Mouse (Mus musculus) MEL (cell line): ENCODE measurements around the gene Sacs. TPM values are rescaled to one million over a fixed set of nuclear protein-coding genes. Genes with fewer than 3 reads are reported as not detected.

Experiments
- DNase-seq: peaks from one replicate; pipeline ENCODE4 v3.0.0; 2011; ENCODE audit warnings: low read depth, low spot score
- H3K27ac ChIP-seq: 2 replicates; pipeline ENCODE4 v1.5.1; 2012; ENCODE audit warnings: low read depth, mild to moderate bottlenecking, control low read depth, low read length, moderate library complexity; ENCODE audit not compliant: control insufficient read depth
- H3K27me3 ChIP-seq, 2 experiments: fragments of 150-350 bp in 1 of 2; sonication (generic) in 1 of 2; 2 replicates each; pipeline ENCODE4 v1.6.1; 2012; ENCODE audit warnings: low read length in 2 of 2, mild to moderate bottlenecking in 2 of 2, improper control_type of control experiment in 1 of 2, moderate library complexity in 1 of 2; ENCODE audit not compliant: insufficient read depth in 2 of 2, control insufficient read depth in 1 of 2
- H3K36me3 ChIP-seq, 2 experiments: 2 replicates each; pipeline ENCODE4 v1.6.1; 2012 to 2014; ENCODE audit warnings: low read length in 2 of 2, improper control_type of control experiment in 1 of 2, inconsistent platforms in 1 of 2, mild to moderate bottlenecking in 1 of 2; ENCODE audit not compliant: insufficient read depth in 2 of 2, control insufficient read depth in 1 of 2
- H3K4me1 ChIP-seq, 2 experiments: fragments of 150-350 bp in 1 of 2; sonication (generic) in 1 of 2; 2 replicates each; pipeline ENCODE4 v1.6.1; 2012; ENCODE audit warnings: low read length in 2 of 2, improper control_type of control experiment in 1 of 2, mild to moderate bottlenecking in 1 of 2; ENCODE audit not compliant: insufficient read depth in 2 of 2, control insufficient read depth in 1 of 2
- H3K4me3 ChIP-seq, 2 experiments: fragments of 150-350 bp in 1 of 2; sonication (generic) in 1 of 2; 2 replicates each; pipeline ENCODE4 v1.5.1; 2012; ENCODE audit warnings: low read depth in 2 of 2, low read length in 2 of 2, mild to moderate bottlenecking in 2 of 2, moderate library complexity in 2 of 2, control low read depth in 1 of 2, improper control_type of control experiment in 1 of 2; ENCODE audit not compliant: control insufficient read depth in 1 of 2, insufficient read depth in 1 of 2
- H3K79me2 ChIP-seq: 2 replicates; pipeline ENCODE4 v1.6.1; 2012; ENCODE audit warnings: mild to moderate bottlenecking, low read length, moderate library complexity; ENCODE audit not compliant: control insufficient read depth, poor library complexity, insufficient read depth
- H3K9ac ChIP-seq: 2 replicates; pipeline ENCODE4 v1.6.1; 2012; ENCODE audit warnings: low read depth, mild to moderate bottlenecking, control low read depth, low read length, moderate library complexity; ENCODE audit not compliant: control insufficient read depth, poor library complexity, severe bottlenecking
- H3K9me3 ChIP-seq: fragments of 150-350 bp; sonication (generic); replicated peaks from 2 replicates; pipeline ENCODE4 v1.6.1; 2012; ENCODE audit warnings: mild to moderate bottlenecking, low read length, improper control_type of control experiment, moderate library complexity; ENCODE audit not compliant: insufficient read depth
- CHD1 ChIP-seq: IDR thresholded peaks from 2 replicates; pipeline ENCODE4 v1.6.1; 2012; ENCODE audit warnings: low read depth, mild to moderate bottlenecking, inconsistent platforms, low read length, improper control_type of control experiment
- E2F4 ChIP-seq: IDR thresholded peaks from 2 replicates; pipeline ENCODE4 v1.6.1; 2011; ENCODE audit warnings: low read depth, low read length, improper control_type of control experiment, borderline replicate concordance
- ELF1 ChIP-seq: IDR thresholded peaks from 2 replicates; pipeline ENCODE4 v1.6.1; 2014; ENCODE audit warnings: low read depth, mild to moderate bottlenecking, inconsistent platforms, low read length, improper control_type of control experiment, moderate library complexity
- EP300 ChIP-seq, 2 experiments: IDR thresholded peaks; 2 replicates each; pipeline ENCODE4 v1.6.1; 2011; ENCODE audit warnings: improper control_type of control experiment in 2 of 2, low read length in 2 of 2, low read depth in 1 of 2, mild to moderate bottlenecking in 1 of 2
- GABPA ChIP-seq: IDR thresholded peaks from 2 replicates; pipeline ENCODE4 v1.6.1; 2012; ENCODE audit warnings: low read depth, mild to moderate bottlenecking, inconsistent platforms, low read length, improper control_type of control experiment, moderate library complexity
- GATA1 ChIP-seq: IDR thresholded peaks from 2 replicates; pipeline ENCODE4 v1.6.1; 2011; ENCODE audit warnings: low read depth, low read length, improper control_type of control experiment
- HCFC1 ChIP-seq: IDR thresholded peaks from 2 replicates; pipeline ENCODE4 v1.6.1; 2012; ENCODE audit warnings: low read depth, mild to moderate bottlenecking, inconsistent platforms, low read length, improper control_type of control experiment, moderate library complexity
- KAT2A ChIP-seq: conservative IDR thresholded peaks from 2 replicates; pipeline ENCODE4 v1.6.1; 2012; ENCODE audit warnings: low read depth, low read length, improper control_type of control experiment, inconsistent platforms
- MAX ChIP-seq: IDR thresholded peaks from 2 replicates; pipeline ENCODE4 v1.6.1; 2011; ENCODE audit warnings: low read length, improper control_type of control experiment
- MAZ ChIP-seq: IDR thresholded peaks from 2 replicates; pipeline ENCODE4 v1.6.1; 2012; ENCODE audit warnings: low read depth, mild to moderate bottlenecking, inconsistent platforms, low read length, improper control_type of control experiment
- MYC ChIP-seq: IDR thresholded peaks from 2 replicates; pipeline ENCODE4 v1.6.1; 2011; ENCODE audit warnings: low read depth, mild to moderate bottlenecking, low read length, improper control_type of control experiment, moderate library complexity
- NRF1 ChIP-seq: IDR thresholded peaks from 2 replicates; pipeline ENCODE4 v1.6.1; 2014; ENCODE audit warnings: low read depth, mild to moderate bottlenecking, inconsistent platforms, low read length, improper control_type of control experiment, moderate library complexity; ENCODE audit not compliant: poor library complexity, insufficient read depth, severe bottlenecking
- POLR2AphosphoS5 ChIP-seq: IDR thresholded peaks from 2 replicates; pipeline ENCODE4 v1.6.1; 2012; ENCODE audit warnings: low read depth, borderline replicate concordance, mild to moderate bottlenecking, inconsistent platforms, low read length, moderate library complexity, mixed read lengths
- RAD21 ChIP-seq: IDR thresholded peaks from 2 replicates; pipeline ENCODE4 v1.6.1; 2011; ENCODE audit warnings: mild to moderate bottlenecking, low read depth, low read length, improper control_type of control experiment
- RCOR1 ChIP-seq: IDR thresholded peaks from 2 replicates; pipeline ENCODE4 v1.6.1; 2012; ENCODE audit warnings: low read depth, mild to moderate bottlenecking, inconsistent platforms, low read length, improper control_type of control experiment
- TAL1 ChIP-seq: IDR thresholded peaks from 2 replicates; pipeline ENCODE4 v1.6.1; 2012; ENCODE audit warnings: mild to moderate bottlenecking, inconsistent platforms, low read length, moderate library complexity, mixed read lengths
- TCF12 ChIP-seq: IDR thresholded peaks from 2 replicates; pipeline ENCODE4 v1.6.1; 2014; ENCODE audit warnings: low read depth, mild to moderate bottlenecking, inconsistent platforms, low read length, improper control_type of control experiment, moderate library complexity
- UBTF ChIP-seq: IDR thresholded peaks from 2 replicates; pipeline ENCODE4 v1.6.1; 2012; ENCODE audit warnings: low read depth, mild to moderate bottlenecking, inconsistent platforms, low read length, improper control_type of control experiment, moderate library complexity, borderline replicate concordance; ENCODE audit not compliant: insufficient read depth
- USF1 ChIP-seq: IDR thresholded peaks from 2 replicates; pipeline ENCODE4 v1.6.1; 2014; ENCODE audit warnings: low read depth, mild to moderate bottlenecking, inconsistent platforms, low read length, improper control_type of control experiment, moderate library complexity
- ZC3H11A ChIP-seq: IDR thresholded peaks from 2 replicates; pipeline ENCODE4 v1.6.1; 2012; ENCODE audit warnings: low read depth, mild to moderate bottlenecking, inconsistent platforms, low read length, improper control_type of control experiment
- ZKSCAN1 ChIP-seq: IDR thresholded peaks from 2 replicates; pipeline ENCODE4 v1.6.1; 2012; ENCODE audit warnings: low read depth, mild to moderate bottlenecking, inconsistent platforms, low read length, improper control_type of control experiment, moderate library complexity
- ZNF384 ChIP-seq: IDR thresholded peaks from 2 replicates; pipeline ENCODE4 v1.6.1; 2012; ENCODE audit warnings: low read depth, mild to moderate bottlenecking, inconsistent platforms, low read length, improper control_type of control experiment
- polyA plus RNA-seq, 2 experiments: library from polyadenylated mRNA; stranded (reverse) in 1 of 2; unstranded in 1 of 2; fragments of >175 nt in 1 of 2; fragments of >200 nt in 1 of 2; gene quantifications; 2 replicates each; pipeline versions ENCODE4 v1.2.1 to v1.2.4; 2012; ENCODE audit warnings: low replicate concordance in 2 of 2, low read depth in 1 of 2; ENCODE audit not compliant: insufficient read length in 2 of 2, insufficient read depth in 1 of 2, missing spikeins in 1 of 2
- total RNA-seq: library from RNA; depleted of rRNA; stranded (reverse); fragments of 300-350 nt; gene quantifications from 2 replicates; pipeline ENCODE4 v1.2.3, GENCODE M21; 2012

Gene Sacs
- total and polyA plus RNA-seq, 3 experiments: 10.9 to 32.0 (median 12.1) TPM

DNA sequence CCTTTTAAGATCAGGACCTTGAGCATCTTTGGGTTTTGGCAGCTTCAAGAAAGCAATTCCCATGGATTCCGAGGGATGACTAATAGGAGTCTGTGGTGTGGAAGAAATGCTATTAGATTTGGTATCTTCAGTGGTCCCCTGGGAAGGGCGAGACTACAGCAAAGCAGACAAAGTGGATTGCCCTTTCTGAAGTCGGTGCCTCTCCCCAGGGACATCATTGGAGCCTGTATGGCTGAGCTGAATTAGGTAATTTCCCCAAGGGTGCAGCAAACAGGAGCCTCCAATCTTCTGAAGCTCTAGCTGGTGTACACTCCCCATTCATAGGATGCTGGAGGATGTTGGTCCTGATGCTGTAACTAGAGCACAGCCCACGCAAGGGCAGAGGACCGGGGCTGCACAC, 847 bp upstream of the Sacs start:
- no peak for DNase-seq
- TF ChIP-seq GABPA (no peak), MYC (no peak), GATA1 (no peak)
- TF ChIP-seq, all 39 proteins: peak for 0
- Histone ChIP-seq H3K4me3 (no peak overlapping the region), H3K27me3 (no peaks in the 10 kb centered on the region), H3K9ac (no peak overlapping the region), H3K36me3 (no peaks in the 10 kb centered on the region), H3K79me2 (no peaks in the 10 kb centered on the region), H3K27ac (no peak overlapping the region), H3K4me1 (no peaks in the 10 kb centered on the region), H3K9me3 (no peaks in the 10 kb centered on the region)

DNA sequence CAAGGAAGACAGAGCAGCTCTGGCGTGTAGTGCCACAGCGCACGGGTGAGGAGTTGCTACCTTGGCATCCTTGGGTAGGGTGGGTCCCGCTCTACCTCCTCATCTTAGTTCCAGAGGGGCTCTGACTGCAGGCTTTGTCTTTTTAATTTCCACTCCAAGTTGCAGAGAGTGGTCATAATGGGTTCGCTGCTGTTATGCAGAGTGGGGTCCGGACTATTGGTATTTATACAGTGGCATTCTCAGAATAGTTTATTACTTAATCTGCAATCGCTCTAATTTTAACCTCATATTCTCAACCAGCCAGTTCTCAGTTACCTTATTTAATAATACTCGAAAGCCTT, 440 bp downstream of the Sacs start:
- Histone ChIP-seq H3K27ac (no peak overlapping the region), H3K9me3 (no peaks in the 10 kb centered on the region), H3K4me3 (no peak overlapping the region), H3K36me3 (no peaks in the 10 kb centered on the region), H3K9ac (no peak overlapping the region), H3K27me3 (no peaks in the 10 kb centered on the region), H3K4me1 (no peaks in the 10 kb centered on the region), H3K79me2 (no peaks in the 10 kb centered on the region)
- DNase-seq: no peak
- no peak for TF ChIP-seq RCOR1
- no peak for TF ChIP-seq KAT2A
- TF ChIP-seq GATA1: no peak
- TF ChIP-seq ZNF384: no peak
- TF ChIP-seq NRF1: no peak

DNA sequence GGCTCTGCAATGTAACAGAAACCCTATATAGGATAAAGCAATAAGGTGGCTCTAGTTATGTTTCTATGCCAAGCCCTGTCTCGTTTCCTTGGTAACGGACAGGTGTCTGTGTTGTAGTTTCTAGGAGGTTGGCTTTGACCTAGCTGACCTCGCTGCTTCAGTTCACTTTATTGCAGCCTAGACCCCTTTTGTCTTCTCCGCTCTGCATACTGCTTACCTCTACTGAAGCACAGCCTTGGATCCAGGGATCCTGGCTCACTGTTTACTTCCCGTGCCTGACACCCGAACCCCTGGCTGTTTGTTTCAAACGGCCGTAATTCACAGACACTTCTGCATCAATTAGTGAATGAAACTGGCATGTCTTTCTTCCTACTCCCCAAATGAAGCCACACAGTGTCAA, 5.1 kb downstream of the Sacs start:
- TF ChIP-seq EP300 (IDR thresholded peaks at IDR 0.05; ENCODE audit: low read depth in 1 of 2, low read length in 2 of 2) (no peak), MAX (no peak), MYC (no peak), TAL1 (no peak), HCFC1 (no peak), CHD1 (no peak), USF1 (no peak), ZC3H11A (no peak), TCF12 (no peak), E2F4 (no peak), RAD21 (no peak), ELF1 (no peak), ZKSCAN1 (no peak), MAZ (no peak), POLR2AphosphoS5 (no peak), UBTF (no peak)
- DNase-seq: no peak
- Histone ChIP-seq H3K27me3 (no peaks in the 10 kb centered on the region), H3K36me3 (no peaks in the 10 kb centered on the region), H3K9ac (no peak overlapping the region), H3K4me1 (no peaks in the 10 kb centered on the region), H3K27ac (no peak overlapping the region), H3K9me3 (no peaks in the 10 kb centered on the region), H3K79me2 (no peaks in the 10 kb centered on the region), H3K4me3 (no peak overlapping the region)
